Mouse (Mus musculus) testis, adult 2 months (tissue): ENCODE data around the gene Il15ra. TPM values are rescaled to one million over a fixed set of nuclear protein-coding genes. Genes with fewer than 3 reads are reported as not detected.
A peak's percentile ranks its signal among the peaks of the same experiment; 100 is the strongest.

Experiments used
- H3K27ac ChIP-seq: fragments of 200-500 bp; 2 replicates; pipeline ENCODE4 v1.5.1; 2012; ENCODE audit warnings: low read depth, low read length; ENCODE audit not compliant: control insufficient read depth, insufficient read depth
- H3K27me3 ChIP-seq: fragments of 200-500 bp; 2 replicates; pipeline ENCODE4 v1.6.1; 2012; ENCODE audit warnings: mild to moderate bottlenecking, low read length, moderate library complexity; ENCODE audit not compliant: control insufficient read depth, insufficient read depth
- H3K36me3 ChIP-seq: fragments of 200-500 bp; 2 replicates; pipeline ENCODE4 v1.6.1; 2012; ENCODE audit warnings: mild to moderate bottlenecking, low read length; ENCODE audit not compliant: control insufficient read depth, insufficient read depth
- H3K4me1 ChIP-seq: fragments of 200-500 bp; 2 replicates; pipeline ENCODE4 v1.6.1; 2012; ENCODE audit warnings: low read length; ENCODE audit not compliant: control insufficient read depth, insufficient read depth
- H3K4me3 ChIP-seq: fragments of 200-500 bp; 2 replicates; pipeline ENCODE4 v1.5.1; 2012; ENCODE audit warnings: low read depth, mild to moderate bottlenecking, low read length, moderate library complexity, mixed read lengths; ENCODE audit not compliant: control insufficient read depth
- CTCF ChIP-seq: fragments of 200-500 bp; IDR thresholded peaks from 2 replicates; pipeline ENCODE4 v1.5.1; 2012; ENCODE audit warnings: low read depth, mild to moderate bottlenecking, inconsistent platforms, low read length, moderate library complexity; ENCODE audit not compliant: control insufficient read depth, insufficient read depth, insufficient replicate concordance
- POLR2A ChIP-seq: fragments of 200-500 bp; IDR thresholded peaks from 2 replicates; pipeline ENCODE4 v1.6.1; 2012; ENCODE audit warnings: low read depth, mild to moderate bottlenecking, inconsistent platforms, low read length, moderate library complexity; ENCODE audit not compliant: control insufficient read depth
- polyA plus RNA-seq: library from polyadenylated mRNA; depleted of rRNA; stranded (reverse); fragments of >200 nt; gene quantifications from 2 replicates; pipeline ENCODE4 v1.2.3, GENCODE M21; 2012

Gene Il15ra
- polyA plus RNA-seq, 1 experiment = 3.8 TPM

- H3K4me3 ChIP-seq = no peak overlapping the region
- no peak overlapping the region for H3K27ac ChIP-seq
- no peak for TF ChIP-seq CTCF
- no peak for TF ChIP-seq POLR2A
Observed at GRCm38 (mm10) chr2:11727574-11727973, 22.5 kb downstream of the Il15ra start.

GRCm38 (mm10) chr2:11729091-11729490, 24.0 kb downstream of the Il15ra start:
- Histone ChIP-seq H3K4me1 (no peaks in the 10 kb centered on the region), H3K36me3 (no peaks in the 10 kb centered on the region), H3K27ac (no peak overlapping the region), H3K27me3 (no peaks in the 10 kb centered on the region), H3K4me3 (no peak overlapping the region)
- TF ChIP-seq CTCF (no peak), POLR2A (no peak)

More at GRCm38 (mm10) chr2:11727574-11727973, 22.5 kb downstream of the Il15ra start:
- Histone ChIP-seq H3K4me1 (no peaks in the 10 kb centered on the region), H3K36me3 (no peaks in the 10 kb centered on the region), H3K27me3 (no peaks in the 10 kb centered on the region)

GRCm38 (mm10) chr2:11732978-11733377, 27.9 kb downstream of the Il15ra start:
- no peaks in the 10 kb centered on the region for H3K27me3 ChIP-seq
- no peak overlapping the region for H3K4me3 ChIP-seq
- no peak for TF ChIP-seq CTCF
- no peak for TF ChIP-seq POLR2A
- H3K27ac ChIP-seq = no peak overlapping the region
- no peaks in the 10 kb centered on the region for H3K36me3 ChIP-seq
- no peaks in the 10 kb centered on the region for H3K4me1 ChIP-seq

GRCm38 (mm10) chr2:11735853-11736252, 30.8 kb downstream of the Il15ra start:
- no peaks in the 10 kb centered on the region for H3K4me1 ChIP-seq
- peak overlapping the region; percentile 2; the same call in 1 of the 2 replicates for H3K27ac ChIP-seq
- H3K36me3 ChIP-seq = no peaks in the 10 kb centered on the region
- TF ChIP-seq POLR2A = no peak
- no peak for TF ChIP-seq CTCF
- H3K4me3 ChIP-seq = no peak overlapping the region
- H3K27me3 ChIP-seq = no peaks in the 10 kb centered on the region

- Histone ChIP-seq H3K4me3 (no peak overlapping the region), H3K27me3 (no peaks in the 10 kb centered on the region), H3K27ac (no peak overlapping the region), H3K36me3 (no peaks in the 10 kb centered on the region), H3K4me1 (no peaks in the 10 kb centered on the region)
- TF ChIP-seq POLR2A (no peak), CTCF (no peak)
Observed at GRCm38 (mm10) chr2:11738794-11739193, 33.7 kb downstream of the Il15ra start.

GRCm38 (mm10) chr2:11739516-11740051, 34.5 kb downstream of the Il15ra start:
- H3K36me3 ChIP-seq = no peaks in the 10 kb centered on the region
- TF ChIP-seq POLR2A (no peak), CTCF (no peak)
- no peaks in the 10 kb centered on the region for H3K27me3 ChIP-seq
- H3K4me1 ChIP-seq = no peaks in the 10 kb centered on the region
- no peak overlapping the region for H3K27ac ChIP-seq
- H3K4me3 ChIP-seq = no peak overlapping the region

GRCm38 (mm10) chr2:11762541-11762940, 57.5 kb downstream of the Il15ra start:
- H3K4me1 ChIP-seq = no peaks in the 10 kb centered on the region
- peaks cover 1% of the 10 kb centered on the region; the same call in 1 of the 2 replicates for H3K36me3 ChIP-seq
- TF ChIP-seq CTCF (no peak), POLR2A (no peak)
- no peak overlapping the region for H3K4me3 ChIP-seq
- no peak overlapping the region for H3K27ac ChIP-seq
- no peaks in the 10 kb centered on the region for H3K27me3 ChIP-seq
